Mouse (Mus musculus): Measurements from ENCODE around the gene Pum2. TPM values are rescaled to one million over a fixed set of nuclear protein-coding genes. Genes with fewer than 3 reads are reported as not detected.

The Pum2 gene
- total and polyA plus RNA-seq, 3 experiments: 62.9 to 140 (median 87.8) TPM

DNA sequence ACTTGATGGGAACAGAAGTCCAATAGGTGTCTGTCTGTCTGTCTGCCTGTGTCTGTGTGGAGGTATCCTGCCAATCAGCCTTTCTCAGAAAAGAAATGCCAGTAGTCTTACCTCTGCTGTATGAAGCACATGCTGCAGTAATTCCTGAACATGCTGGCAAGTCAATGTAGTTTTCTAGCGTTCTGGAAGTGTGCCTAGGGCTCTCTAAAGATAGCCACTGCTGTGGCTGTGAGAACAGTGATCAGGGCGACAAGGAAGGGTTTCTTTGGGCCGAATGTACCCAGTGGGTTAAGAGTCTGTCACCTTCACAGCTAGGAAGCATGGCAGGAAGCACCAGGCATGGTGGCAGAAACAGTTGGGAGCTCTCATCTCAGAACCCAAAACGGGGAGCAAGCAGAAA is 80.2 kb downstream of the Pum2 start:
- no peaks in the 10 kb centered on the region for H3K27me3 ChIP-seq (ENCODE audit: control insufficient read depth in 1 of 2, insufficient read depth in 2 of 2, low read length in 2 of 2)
- TF ChIP-seq ZKSCAN1 (IDR thresholded peaks at IDR 0.05; ENCODE audit: low read depth, low read length) (no peak), MYB (IDR thresholded peaks at IDR 0.05; ENCODE audit: low read depth, low read length) (no peak), POLR2A (IDR thresholded peaks at IDR 0.05; ENCODE audit: control insufficient read depth in 1 of 2, insufficient read depth in 1 of 2, low read depth in 1 of 2, low read length in 2 of 2, poor library complexity in 1 of 2) (peak in 1 of 2 experiments; percentile 27; a peak in 1 of 4 replicates), UBTF (IDR thresholded peaks at IDR 0.05; ENCODE audit: borderline replicate concordance, insufficient read depth, low read depth, low read length) (no peak), E2F4 (IDR thresholded peaks at IDR 0.05; ENCODE audit: borderline replicate concordance, low read depth, low read length) (no peak), POLR2AphosphoS5 (IDR thresholded peaks at IDR 0.05; ENCODE audit: borderline replicate concordance, low read depth, low read length) (no peak)

DNA sequence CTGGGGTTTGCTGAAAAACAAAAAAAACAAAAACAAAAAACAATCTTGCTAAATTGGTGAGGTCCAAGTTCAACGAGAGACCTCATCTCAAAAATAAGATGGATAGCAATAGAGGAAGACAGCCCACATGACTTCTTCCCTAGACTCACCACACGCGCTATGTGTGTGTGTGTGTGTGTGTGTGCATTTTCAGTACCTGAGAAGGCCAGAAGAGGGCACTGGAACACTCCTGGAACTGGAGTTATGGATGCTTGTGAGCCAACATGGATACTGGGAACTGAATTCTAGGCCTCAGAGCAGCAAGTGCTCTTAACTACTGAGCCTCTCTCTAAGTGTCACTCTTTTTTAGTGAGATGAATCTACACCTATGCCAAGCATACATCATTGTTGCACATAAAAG is 84.1 kb downstream of the Pum2 start:
- TF ChIP-seq ZKSCAN1 (IDR thresholded peaks at IDR 0.05; ENCODE audit: low read depth, low read length) (no peak), CTCF (IDR thresholded peaks at IDR 0.05 in 2 of 3, conservative IDR thresholded peaks at IDR 0.05 in 1 of 3; ENCODE audit: control insufficient read depth in 1 of 3, insufficient read depth in 1 of 3, low read depth in 2 of 3, low read length in 3 of 3, poor library complexity in 1 of 3, severe bottlenecking in 1 of 3) (peak in 2 of 3 experiments; percentile 22 to 31; a peak in 3 of 6 replicates)
- H3K36me3 ChIP-seq (ENCODE audit: control insufficient read depth in 1 of 2, insufficient read depth in 2 of 2, low read length in 2 of 2): no peaks in the 10 kb centered on the region; a peak in 1 of 4 replicates
- no peaks in the 10 kb centered on the region for H3K27me3 ChIP-seq (ENCODE audit: control insufficient read depth in 1 of 2, insufficient read depth in 2 of 2, low read length in 2 of 2)
- H3K4me1 ChIP-seq (ENCODE audit: control insufficient read depth in 1 of 2, insufficient read depth in 2 of 2, low read length in 2 of 2): no peaks in the 10 kb centered on the region
- peak; percentile 37 for DNase-seq (ENCODE audit: low read depth, low spot score)
- no peaks in the 10 kb centered on the region for H3K9me3 ChIP-seq (replicated peaks; ENCODE audit: insufficient read depth, low read length)
- H3K79me2 ChIP-seq (ENCODE audit: control insufficient read depth, insufficient read depth, low read length, poor library complexity): no peaks in the 10 kb centered on the region
- H3K9ac ChIP-seq (ENCODE audit: control insufficient read depth, low read depth, low read length, poor library complexity, severe bottlenecking): no peak overlapping the region
- H3K4me3 ChIP-seq (ENCODE audit: control insufficient read depth in 1 of 2, insufficient read depth in 1 of 2, low read depth in 2 of 2, low read length in 2 of 2): no peak overlapping the region
- no peak overlapping the region for H3K27ac ChIP-seq (ENCODE audit: control insufficient read depth, low read depth, low read length)

More for the DNA sequence above, 80.2 kb downstream of the Pum2 start:
- H3K79me2 ChIP-seq (ENCODE audit: control insufficient read depth, insufficient read depth, low read length, poor library complexity): no peaks in the 10 kb centered on the region
- H3K9ac ChIP-seq (ENCODE audit: control insufficient read depth, low read depth, low read length, poor library complexity, severe bottlenecking): no peak overlapping the region
- no peak for DNase-seq (ENCODE audit: low read depth, low spot score)
- H3K9me3 ChIP-seq (replicated peaks; ENCODE audit: insufficient read depth, low read length): no peaks in the 10 kb centered on the region
- no peaks in the 10 kb centered on the region for H3K4me1 ChIP-seq (ENCODE audit: control insufficient read depth in 1 of 2, insufficient read depth in 2 of 2, low read length in 2 of 2)
- peaks cover 0 to 20% of the 10 kb centered on the region in 2 experiments; a peak in 3 of 4 replicates for H3K36me3 ChIP-seq (ENCODE audit: control insufficient read depth in 1 of 2, insufficient read depth in 2 of 2, low read length in 2 of 2)
- H3K27ac ChIP-seq (ENCODE audit: control insufficient read depth, low read depth, low read length): no peak overlapping the region
- H3K4me3 ChIP-seq (ENCODE audit: control insufficient read depth in 1 of 2, insufficient read depth in 1 of 2, low read depth in 2 of 2, low read length in 2 of 2): no peak overlapping the region

DNA sequence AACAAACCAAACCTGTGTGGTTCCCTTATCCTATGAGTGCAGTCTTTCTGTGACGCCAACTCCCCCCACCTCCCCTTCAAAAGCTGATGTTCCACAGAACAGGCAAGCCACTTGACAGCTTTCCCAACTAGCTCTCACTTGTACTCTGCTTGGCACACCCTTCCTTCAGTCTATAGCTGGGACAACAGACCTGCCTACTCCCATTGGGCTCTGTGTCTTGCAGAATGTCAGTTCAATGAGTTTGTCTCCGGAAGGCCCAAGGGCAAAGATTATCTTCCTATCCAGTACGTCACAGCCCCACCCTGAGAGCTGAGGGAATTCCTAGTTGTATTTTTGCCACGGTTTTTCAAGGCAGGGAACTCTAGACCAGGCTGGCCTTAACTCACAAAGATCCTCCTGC is 85.2 kb downstream of the Pum2 start:
- no peaks in the 10 kb centered on the region for H3K4me1 ChIP-seq (ENCODE audit: control insufficient read depth in 1 of 2, insufficient read depth in 2 of 2, low read length in 2 of 2)
- no peaks in the 10 kb centered on the region for H3K79me2 ChIP-seq (ENCODE audit: control insufficient read depth, insufficient read depth, low read length, poor library complexity)

More for the DNA sequence above, 85.2 kb downstream of the Pum2 start:
- H3K9ac ChIP-seq (ENCODE audit: control insufficient read depth, low read depth, low read length, poor library complexity, severe bottlenecking): no peak overlapping the region
- TF ChIP-seq NELFE (IDR thresholded peaks at IDR 0.05; ENCODE audit: low read depth, low read length) (no peak), KAT2A (conservative IDR thresholded peaks at IDR 0.05; ENCODE audit: low read depth, low read length) (no peak), ELF1 (IDR thresholded peaks at IDR 0.05; ENCODE audit: low read depth, low read length) (no peak), MEF2A (IDR thresholded peaks at IDR 0.05; ENCODE audit: extremely low read depth, insufficient replicate concordance, low read depth, low read length, poor library complexity, severe bottlenecking) (no peak), HCFC1 (IDR thresholded peaks at IDR 0.05; ENCODE audit: low read depth, low read length) (no peak), MYB (IDR thresholded peaks at IDR 0.05; ENCODE audit: low read depth, low read length) (no peak), ZC3H11A (IDR thresholded peaks at IDR 0.05; ENCODE audit: low read depth, low read length) (no peak), ETS1 (IDR thresholded peaks at IDR 0.05; ENCODE audit: low read depth, low read length) (no peak), CHD2 (IDR thresholded peaks at IDR 0.05; ENCODE audit: low read length) (no peak), POLR2A (IDR thresholded peaks at IDR 0.05; ENCODE audit: control insufficient read depth in 1 of 2, insufficient read depth in 1 of 2, low read depth in 1 of 2, low read length in 2 of 2, poor library complexity in 1 of 2) (no peak), EP300 (IDR thresholded peaks at IDR 0.05; ENCODE audit: low read depth in 1 of 2, low read length in 2 of 2) (no peak), MAFK (IDR thresholded peaks at IDR 0.05; ENCODE audit: borderline replicate concordance, low read depth, low read length) (no peak), POLR2AphosphoS2 (IDR thresholded peaks at IDR 0.05; ENCODE audit: low read length) (no peak), TBP (IDR thresholded peaks at IDR 0.05; ENCODE audit: low read depth, low read length) (no peak), MYC (IDR thresholded peaks at IDR 0.05; ENCODE audit: low read depth, low read length) (no peak)
- DNase-seq (ENCODE audit: low read depth, low spot score): no peak
- no peaks in the 10 kb centered on the region; a peak in 1 of 4 replicates for H3K36me3 ChIP-seq (ENCODE audit: control insufficient read depth in 1 of 2, insufficient read depth in 2 of 2, low read length in 2 of 2)
- no peak overlapping the region for H3K4me3 ChIP-seq (ENCODE audit: control insufficient read depth in 1 of 2, insufficient read depth in 1 of 2, low read depth in 2 of 2, low read length in 2 of 2)
- H3K9me3 ChIP-seq (replicated peaks; ENCODE audit: insufficient read depth, low read length): no peaks in the 10 kb centered on the region
- no peak overlapping the region for H3K27ac ChIP-seq (ENCODE audit: control insufficient read depth, low read depth, low read length)
- H3K27me3 ChIP-seq (ENCODE audit: control insufficient read depth in 1 of 2, insufficient read depth in 2 of 2, low read length in 2 of 2): no peaks in the 10 kb centered on the region; a peak in 1 of 4 replicates

Data from MEL (cell line).